Mouse (Mus musculus): Measurements from ENCODE around the gene Il11ra1. TPM values are rescaled to one million over a fixed set of nuclear protein-coding genes. Genes with fewer than 3 reads are reported as not detected.
"Not testable (repeated sequence)": the region's sequence is repeated elsewhere in the genome, so short reads cannot be mapped to it uniquely, and the experiment has no call there.

Il11ra1 gene
- polyA plus RNA-seq, 1 experiment from 2014 or later = 73.7 TPM

DNA sequence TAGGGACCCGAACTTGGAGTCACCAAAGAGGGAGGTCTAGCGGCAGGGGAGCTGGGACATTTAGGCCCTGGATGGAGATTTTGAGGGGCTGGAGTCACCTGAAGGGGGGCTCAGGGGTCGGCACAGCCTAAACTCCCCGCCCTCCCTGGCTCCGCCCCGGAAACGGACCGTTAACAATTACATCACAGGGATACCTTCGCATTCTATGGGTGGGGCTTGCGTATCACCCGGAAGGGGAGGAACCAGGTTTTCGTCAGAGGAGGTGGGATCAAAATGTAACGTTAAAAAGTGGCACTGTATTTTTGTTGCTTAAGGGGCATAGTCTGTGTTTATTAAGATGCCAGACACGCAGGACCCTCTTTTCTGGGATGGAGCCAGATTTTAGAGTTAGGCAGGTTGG is 74.2 kb downstream of the Il11ra1 start, which contains the start of gene Ccl27a:
TSS of gene Ccl27a (minus strand) at position 246 of the 400 bp plus-strand sequence.
- H3K4me3 ChIP-seq (ENCODE audit: low read depth, low read length) = peak within 1 kb of the TSS; percentile 23; the same call in 1 of the 2 replicates
- not testable (repeated sequence) for ATAC-seq (ENCODE audit: low FRiP score, low TSS enrichment); H3K9ac ChIP-seq (ENCODE audit: low read length); H3K36me3 ChIP-seq (ENCODE audit: control insufficient read depth, insufficient read depth, low read length); H3K27me3 ChIP-seq (ENCODE audit: control insufficient read depth, insufficient read depth, low read length); H3K27ac ChIP-seq (replicated peaks); H3K4me1 ChIP-seq (replicated peaks; ENCODE audit: control insufficient read depth, insufficient read depth); H3K9me3 ChIP-seq (ENCODE audit: control insufficient read depth, low read length)
- peak; percentile 75 for DNase-seq (ENCODE audit: low spot score)
- WGBS = 3% methylated on average over 12 of the region's 14 CpGs
- H3K4me2 ChIP-seq (replicated peaks; ENCODE audit: low read depth) = peak within 1 kb of the TSS; percentile 35; the same call in 1 of the 2 replicates

DNA sequence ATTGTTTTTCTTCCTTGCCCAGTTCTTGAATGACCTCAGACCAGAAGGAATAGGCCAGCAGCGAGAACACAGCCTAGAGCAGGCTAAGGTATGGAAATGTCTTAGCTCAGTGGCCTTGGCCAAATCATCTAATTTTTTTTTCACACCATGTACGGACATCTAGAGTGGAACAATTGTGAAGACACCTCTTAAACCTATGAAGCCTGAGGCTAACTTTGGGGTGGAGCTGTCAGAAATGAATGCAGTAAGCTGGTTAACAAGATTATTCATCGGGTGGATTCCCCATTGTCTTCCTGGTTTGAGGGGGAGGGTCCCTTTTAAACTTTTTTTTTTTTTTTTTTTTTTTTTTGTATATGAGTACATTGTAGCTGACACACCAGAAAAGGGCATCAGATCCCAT is 74.7 kb downstream of the Il11ra1 start:
- H3K9me3 ChIP-seq (ENCODE audit: control insufficient read depth, low read length); ATAC-seq (ENCODE audit: low FRiP score, low TSS enrichment); H3K36me3 ChIP-seq (ENCODE audit: control insufficient read depth, insufficient read depth, low read length); H3K4me3 ChIP-seq (ENCODE audit: low read depth, low read length); H3K27ac ChIP-seq (replicated peaks); DNase-seq (ENCODE audit: low spot score); H3K4me2 ChIP-seq (replicated peaks; ENCODE audit: low read depth); H3K4me1 ChIP-seq (replicated peaks; ENCODE audit: control insufficient read depth, insufficient read depth); H3K27me3 ChIP-seq (ENCODE audit: control insufficient read depth, insufficient read depth, low read length); H3K9ac ChIP-seq (ENCODE audit: low read length): not testable (repeated sequence)
- WGBS = 80% methylated on average over 3 of the region's 3 CpGs

DNA sequence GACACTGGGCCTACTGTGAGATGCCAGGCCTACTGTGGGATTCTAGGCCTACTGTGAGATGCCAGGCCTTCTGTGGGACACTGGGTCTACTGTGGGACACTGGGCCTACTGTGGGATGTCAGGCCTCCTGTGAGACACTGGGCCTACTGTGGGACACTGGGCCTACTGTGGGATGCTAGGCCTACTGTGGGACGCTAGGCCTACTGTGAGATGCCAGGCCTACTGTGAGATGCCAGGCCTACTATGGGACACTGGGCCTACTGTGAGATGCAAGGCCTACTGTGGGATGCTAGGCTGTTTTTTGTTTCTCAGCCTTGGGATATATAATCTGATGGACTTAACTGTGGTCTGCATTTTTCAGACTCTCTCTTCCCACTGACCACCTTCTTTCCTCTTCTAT is 76.1 kb downstream of the Il11ra1 start:
- not testable (repeated sequence) for H3K27me3 ChIP-seq (ENCODE audit: control insufficient read depth, insufficient read depth, low read length); H3K27ac ChIP-seq (replicated peaks); H3K36me3 ChIP-seq (ENCODE audit: control insufficient read depth, insufficient read depth, low read length); ATAC-seq (ENCODE audit: low FRiP score, low TSS enrichment); H3K4me1 ChIP-seq (replicated peaks; ENCODE audit: control insufficient read depth, insufficient read depth); H3K9ac ChIP-seq (ENCODE audit: low read length); H3K4me2 ChIP-seq (replicated peaks; ENCODE audit: low read depth); DNase-seq (ENCODE audit: low spot score); H3K4me3 ChIP-seq (ENCODE audit: low read depth, low read length); H3K9me3 ChIP-seq (ENCODE audit: control insufficient read depth, low read length)
- 90% methylated on average over 1 of the region's 1 CpGs for WGBS

DNA sequence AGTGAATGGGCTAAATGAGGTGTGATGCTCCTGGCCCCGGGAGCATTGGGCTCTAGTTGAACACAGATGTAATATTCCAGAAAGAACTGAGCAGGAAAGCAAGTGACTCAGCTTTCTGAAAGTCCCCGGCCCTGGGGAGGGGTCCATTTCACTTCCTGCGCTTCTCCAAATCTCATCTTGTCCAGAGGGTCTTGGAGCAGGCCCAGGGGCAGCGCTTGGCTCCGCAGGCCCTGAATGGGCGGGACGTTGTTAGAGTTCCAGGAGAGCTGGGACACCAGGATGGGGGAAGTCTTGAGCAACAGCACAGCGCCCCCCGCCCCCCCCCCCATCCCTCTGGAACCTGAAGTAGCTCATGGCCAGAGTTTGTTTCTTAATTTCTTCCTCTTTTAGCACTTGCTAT is 81.5 kb downstream of the Il11ra1 start:
- H3K27ac ChIP-seq (replicated peaks) = not testable (repeated sequence)
- 23% methylated on average over 5 of the region's 9 CpGs for WGBS

DNA sequence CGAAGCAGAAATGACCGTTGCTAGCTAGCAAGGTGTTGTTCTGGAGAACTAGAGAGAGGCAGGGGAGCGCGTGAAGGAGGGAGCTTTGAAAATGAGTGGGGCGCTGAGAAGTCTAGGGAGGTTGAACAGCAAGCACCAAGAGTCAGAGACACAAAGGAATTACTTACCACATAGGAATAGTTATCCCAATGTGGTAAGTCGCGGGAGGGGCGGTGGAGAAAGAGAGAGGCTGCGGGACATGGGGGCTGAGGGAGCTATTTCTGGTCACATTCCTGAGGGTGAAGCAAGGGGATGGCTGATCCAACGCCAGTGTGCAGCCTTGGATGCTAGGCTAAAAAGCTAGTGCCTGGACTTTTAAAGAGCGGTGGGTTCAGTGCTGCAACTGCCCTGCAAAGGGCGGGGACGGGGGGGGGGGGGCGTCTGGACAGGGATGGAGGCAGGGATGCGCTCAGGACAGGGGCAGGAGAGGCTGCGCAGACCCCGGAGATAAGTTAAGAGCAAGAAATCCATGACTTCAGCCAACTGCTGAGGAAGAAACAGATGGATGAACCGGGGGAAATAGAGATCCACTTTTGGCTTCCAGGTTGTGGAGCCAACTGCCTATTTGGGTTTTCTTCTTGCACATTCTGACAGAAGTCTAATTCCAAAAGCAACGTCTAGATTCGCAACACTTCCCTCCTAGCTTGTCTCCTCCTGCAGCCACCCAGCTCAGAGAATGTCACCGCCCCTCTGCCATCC is 82.1 kb downstream of the Il11ra1 start:
- not testable (repeated sequence) for ATAC-seq (ENCODE audit: low FRiP score, low TSS enrichment); H3K9me3 ChIP-seq (ENCODE audit: control insufficient read depth, low read length); DNase-seq (ENCODE audit: low spot score); H3K36me3 ChIP-seq (ENCODE audit: control insufficient read depth, insufficient read depth, low read length); H3K4me1 ChIP-seq (replicated peaks; ENCODE audit: control insufficient read depth, insufficient read depth); H3K9ac ChIP-seq (ENCODE audit: low read length); H3K4me3 ChIP-seq (ENCODE audit: low read depth, low read length); H3K4me2 ChIP-seq (replicated peaks; ENCODE audit: low read depth); H3K27me3 ChIP-seq (ENCODE audit: control insufficient read depth, insufficient read depth, low read length); H3K27ac ChIP-seq (replicated peaks)
- 29% methylated on average over 15 of the region's 21 CpGs for WGBS

More for the DNA sequence above, 81.5 kb downstream of the Il11ra1 start:
- not testable (repeated sequence) for H3K4me2 ChIP-seq (replicated peaks; ENCODE audit: low read depth); ATAC-seq (ENCODE audit: low FRiP score, low TSS enrichment); H3K4me1 ChIP-seq (replicated peaks; ENCODE audit: control insufficient read depth, insufficient read depth); H3K36me3 ChIP-seq (ENCODE audit: control insufficient read depth, insufficient read depth, low read length); H3K4me3 ChIP-seq (ENCODE audit: low read depth, low read length); H3K27me3 ChIP-seq (ENCODE audit: control insufficient read depth, insufficient read depth, low read length); DNase-seq (ENCODE audit: low spot score); H3K9me3 ChIP-seq (ENCODE audit: control insufficient read depth, low read length); H3K9ac ChIP-seq (ENCODE audit: low read length)

DNA sequence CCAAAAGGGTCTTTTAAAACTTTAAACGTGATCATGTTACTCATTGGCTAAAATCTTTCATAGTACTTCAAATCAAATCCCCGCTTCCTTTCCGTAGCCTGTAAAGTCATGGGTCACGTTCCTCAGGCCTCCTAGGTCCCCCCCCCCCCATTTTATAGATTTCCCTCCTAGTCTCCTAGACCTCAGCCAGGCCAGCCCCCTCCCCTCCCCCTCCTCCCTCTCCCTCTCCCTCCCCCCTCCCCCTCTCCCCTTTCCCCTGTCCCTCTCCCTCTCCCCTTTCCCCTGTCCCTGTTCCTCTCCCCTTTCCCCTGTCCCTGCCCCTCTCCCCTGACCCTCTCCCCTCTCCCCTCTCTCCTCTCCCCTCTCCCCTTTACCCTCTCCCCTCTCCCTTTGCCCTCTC is 82.9 kb downstream of the Il11ra1 start:
- WGBS = 43% methylated on average over 4 of the region's 4 CpGs
- not testable (repeated sequence) for DNase-seq (ENCODE audit: low spot score); H3K27me3 ChIP-seq (ENCODE audit: control insufficient read depth, insufficient read depth, low read length); H3K9me3 ChIP-seq (ENCODE audit: control insufficient read depth, low read length); H3K4me3 ChIP-seq (ENCODE audit: low read depth, low read length); H3K27ac ChIP-seq (replicated peaks); H3K36me3 ChIP-seq (ENCODE audit: control insufficient read depth, insufficient read depth, low read length); H3K4me2 ChIP-seq (replicated peaks; ENCODE audit: low read depth); ATAC-seq (ENCODE audit: low FRiP score, low TSS enrichment); H3K9ac ChIP-seq (ENCODE audit: low read length); H3K4me1 ChIP-seq (replicated peaks; ENCODE audit: control insufficient read depth, insufficient read depth)

DNA sequence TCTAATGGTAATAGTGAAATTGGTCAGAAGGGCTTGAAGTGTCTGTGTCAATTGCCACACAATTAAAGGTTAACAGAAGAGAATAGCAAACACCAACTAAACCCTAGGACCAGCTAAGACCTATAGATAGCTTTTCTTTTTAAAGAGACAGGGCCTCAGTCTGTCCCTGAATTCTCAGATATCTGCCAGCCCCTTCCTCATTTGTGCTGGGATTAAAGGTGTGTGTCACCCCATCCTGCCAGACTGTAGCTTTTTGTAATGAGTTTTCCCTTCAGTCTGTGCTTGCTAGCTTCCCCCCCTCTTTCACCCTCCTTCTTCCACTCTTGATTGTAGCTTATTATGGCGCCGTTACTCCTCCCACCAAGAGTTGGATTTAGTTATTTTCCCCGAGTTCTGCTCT is 83.4 kb downstream of the Il11ra1 start:
- 52% methylated on average over 3 of the region's 3 CpGs for WGBS

More for the DNA sequence above, 83.4 kb downstream of the Il11ra1 start:
- H3K9me3 ChIP-seq (ENCODE audit: control insufficient read depth, low read length); H3K4me2 ChIP-seq (replicated peaks; ENCODE audit: low read depth); H3K4me1 ChIP-seq (replicated peaks; ENCODE audit: control insufficient read depth, insufficient read depth); H3K36me3 ChIP-seq (ENCODE audit: control insufficient read depth, insufficient read depth, low read length); ATAC-seq (ENCODE audit: low FRiP score, low TSS enrichment); DNase-seq (ENCODE audit: low spot score); H3K27me3 ChIP-seq (ENCODE audit: control insufficient read depth, insufficient read depth, low read length); H3K27ac ChIP-seq (replicated peaks); H3K9ac ChIP-seq (ENCODE audit: low read length); H3K4me3 ChIP-seq (ENCODE audit: low read depth, low read length): not testable (repeated sequence)

Other genes starting within 250 kb of the Il11ra1 start
- gene Kif24, start 235.1 kb upstream of the Il11ra1 start, polyA plus RNA-seq (2015; fragmentation: Nextera tagmentation; extraction: Ambion mirVana) = 1.4 and 1.5 TPM in 2 replicates
- 38.6 and 38.8 TPM in 2 replicates for gene Nudt2, start 234.8 kb upstream of the Il11ra1 start, polyA plus RNA-seq (2015; fragmentation: Nextera tagmentation; extraction: Ambion mirVana)
- gene AI464131, start 196.9 kb upstream of the Il11ra1 start, polyA plus RNA-seq (2015; fragmentation: Nextera tagmentation; extraction: Ambion mirVana) = 3.9 and 4.5 TPM in 2 replicates
- gene 1110017D15Rik, start 182.7 kb upstream of the Il11ra1 start, polyA plus RNA-seq (2015; fragmentation: Nextera tagmentation; extraction: Ambion mirVana) = 0.51 and 0.53 TPM in 2 replicates
- gene Fam219a, start 130.5 kb upstream of the Il11ra1 start, polyA plus RNA-seq (2015; fragmentation: Nextera tagmentation; extraction: Ambion mirVana) = 1.4 and 2.4 TPM in 2 replicates
- 6.0 and 6.5 TPM in 2 replicates for gene Dnaic1, start 130.2 kb upstream of the Il11ra1 start, polyA plus RNA-seq (2015; fragmentation: Nextera tagmentation; extraction: Ambion mirVana)
- gene Enho, start 59.7 kb upstream of the Il11ra1 start, polyA plus RNA-seq (2015; fragmentation: Nextera tagmentation; extraction: Ambion mirVana) = 50.5 and 55.4 TPM in 2 replicates
- gene Cntfr, start 2.9 kb upstream of the Il11ra1 start, polyA plus RNA-seq (2015; fragmentation: Nextera tagmentation; extraction: Ambion mirVana) = 4.3 and 5.9 TPM in 2 replicates
- 38.0 and 40.2 TPM in 2 replicates for gene Rpp25l, start 13.5 kb downstream of the Il11ra1 start, polyA plus RNA-seq (2015; fragmentation: Nextera tagmentation; extraction: Ambion mirVana)
- 129 TPM in 2 replicates for gene Dctn3, start 23.2 kb downstream of the Il11ra1 start, polyA plus RNA-seq (2015; fragmentation: Nextera tagmentation; extraction: Ambion mirVana)
- 0.05 and 0.07 TPM in 2 replicates for gene Arid3c, start 31.2 kb downstream of the Il11ra1 start, polyA plus RNA-seq (2015; fragmentation: Nextera tagmentation; extraction: Ambion mirVana)
- gene Galt, start 55.2 kb downstream of the Il11ra1 start, polyA plus RNA-seq (2015; fragmentation: Nextera tagmentation; extraction: Ambion mirVana) = 27.4 and 31.3 TPM in 2 replicates
- gene Sigmar1, start 56.2 kb downstream of the Il11ra1 start, polyA plus RNA-seq (2015; fragmentation: Nextera tagmentation; extraction: Ambion mirVana) = 41.6 and 43.9 TPM in 2 replicates
- gene Ccl27a, start 74.3 kb downstream of the Il11ra1 start, polyA plus RNA-seq (2015; fragmentation: Nextera tagmentation; extraction: Ambion mirVana) = 21.2 and 21.3 TPM in 2 replicates
- gene Gm21541, start 203.6 kb downstream of the Il11ra1 start, polyA plus RNA-seq (2015; fragmentation: Nextera tagmentation; extraction: Ambion mirVana) = 11.1 and 17.8 TPM in 2 replicates
- gene Gm20878, start 241.6 kb downstream of the Il11ra1 start, polyA plus RNA-seq (2015; fragmentation: Nextera tagmentation; extraction: Ambion mirVana) = 2.0 and 2.3 TPM in 2 replicates